Mouse (Mus musculus) ovary, postnatal 10 days (tissue): ENCODE data around the gene Ccr7.

Experiments
- DNase-seq: peaks from one replicate; pipeline ENCODE4 v3.0.0; 2022; ENCODE audit warnings: low spot score

Gene Ccr7

GRCm38 (mm10) chr11:99115940-99116339, 38.9 kb downstream of the Ccr7 start:
- DNase-seq, result no peak

DNA sequence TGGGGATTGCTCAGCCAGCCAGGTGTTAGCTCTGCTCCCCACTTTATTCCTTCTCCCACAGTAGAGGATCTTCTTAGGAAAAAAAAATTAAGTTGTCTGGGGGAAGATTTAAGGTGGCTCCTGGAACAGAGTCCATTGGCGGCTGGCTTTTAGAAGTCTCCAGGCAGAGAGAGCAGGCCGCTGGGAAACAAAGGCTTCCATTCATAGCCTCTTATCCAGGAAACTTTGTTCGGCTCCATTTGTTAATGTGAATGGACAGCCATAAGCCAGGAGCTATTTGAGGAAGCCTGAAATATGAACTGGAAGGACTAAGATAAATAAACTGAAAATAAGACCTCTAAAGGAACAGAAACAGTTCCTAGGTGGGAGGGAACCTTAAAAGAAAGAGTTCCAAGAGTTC, 41.8 kb downstream of the Ccr7 start:
- DNase-seq, result no peak

DNA sequence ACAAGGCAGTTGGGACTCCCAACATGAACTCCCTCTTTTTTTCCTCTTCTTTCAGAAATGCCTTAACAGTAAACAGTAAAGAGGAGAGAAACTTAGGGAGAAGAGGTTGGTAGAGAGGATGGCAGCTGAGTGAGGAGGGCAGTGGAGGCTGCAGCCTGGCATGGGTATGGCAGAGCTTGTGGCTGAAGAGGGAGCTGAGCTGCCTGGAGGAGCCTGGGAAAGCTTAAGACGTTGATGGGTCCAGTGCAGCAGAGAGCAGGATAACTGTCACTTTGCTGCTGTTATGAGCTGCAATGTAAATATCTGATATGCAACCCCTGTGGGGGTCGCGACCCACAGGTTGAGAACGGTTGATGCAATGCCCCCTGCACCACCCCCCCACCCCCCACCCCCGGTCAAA, 42.2 kb downstream of the Ccr7 start:
- DNase-seq, result no peak

DNA sequence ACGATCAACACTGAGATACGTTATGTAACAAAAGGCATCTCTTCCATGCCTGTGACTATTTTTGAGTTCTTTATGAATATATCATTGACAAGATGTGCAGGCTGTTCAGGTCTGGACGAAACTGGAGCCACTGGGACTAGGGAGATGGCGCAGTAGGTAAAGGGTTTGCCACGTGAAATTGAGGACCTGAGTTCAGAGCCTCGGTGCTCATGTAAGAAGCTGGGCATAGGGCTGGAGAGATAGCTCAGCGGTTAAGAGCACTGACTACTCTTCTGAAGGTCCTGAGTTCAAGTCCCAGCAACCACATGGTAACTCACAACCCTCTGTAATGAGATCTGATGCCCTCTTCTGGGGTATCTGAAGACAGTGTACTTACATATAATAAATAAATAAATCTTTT, 43.2 kb downstream of the Ccr7 start:
- DNase-seq, result no peak

DNA sequence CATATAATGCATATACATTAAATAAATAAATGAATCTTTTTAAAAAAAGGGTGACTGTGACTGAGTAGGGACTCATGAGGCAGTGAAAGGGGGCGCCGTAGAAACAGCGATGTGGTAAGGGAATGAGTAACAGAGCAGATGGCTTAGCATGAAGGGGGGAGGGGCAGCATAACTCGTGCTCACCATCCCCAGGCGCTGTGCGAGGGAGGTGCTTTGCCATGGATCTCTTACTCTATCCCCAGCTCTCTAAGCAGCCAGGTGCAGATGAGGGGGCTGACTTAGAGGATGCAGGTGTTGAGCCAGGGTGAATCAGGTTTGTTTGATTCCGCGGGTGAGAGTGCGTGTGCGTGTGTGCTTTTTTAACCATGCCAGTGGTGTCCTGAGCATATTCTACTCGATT, 43.7 kb downstream of the Ccr7 start:
- DNase-seq, result no peak

DNA sequence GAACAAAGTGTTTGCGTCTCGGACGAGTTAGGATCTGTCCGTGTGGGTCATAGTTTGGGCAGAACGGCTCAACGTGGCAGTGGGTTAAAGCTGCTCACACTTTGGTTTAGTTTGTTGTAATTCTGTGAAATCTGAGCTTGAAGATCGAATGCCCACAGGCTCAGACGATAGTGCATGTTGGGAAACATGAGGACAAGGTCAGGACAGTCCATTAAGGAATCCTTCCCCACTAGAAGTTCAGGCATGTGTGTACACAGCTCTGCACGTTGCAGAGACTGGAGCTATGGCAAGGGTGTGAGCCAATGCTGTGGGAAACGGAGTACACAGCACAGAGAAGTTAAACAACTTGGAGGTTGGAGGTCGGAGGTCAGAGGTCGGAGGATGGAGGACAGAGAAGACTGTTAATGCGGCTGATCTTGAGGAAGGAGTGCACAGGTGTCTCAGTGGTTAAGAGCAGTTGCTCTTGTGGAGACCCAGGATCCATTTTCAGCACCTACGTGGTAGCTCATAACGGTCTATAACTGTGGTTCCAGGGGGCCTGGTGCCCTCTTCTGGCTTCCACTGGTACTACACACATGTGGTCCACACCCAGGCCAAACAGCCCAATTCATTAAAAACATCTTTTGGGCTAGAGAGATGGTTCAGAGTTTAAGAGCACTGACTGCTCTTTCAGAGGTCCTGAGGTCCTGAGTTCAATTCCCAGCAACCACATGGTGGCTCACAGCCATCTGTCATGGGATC, 44.3 kb downstream of the Ccr7 start:
- DNase-seq, result no peak

- no peak for DNase-seq
These were observed 46.6 kb downstream of the Ccr7 start for GRCm38 (mm10) chr11:99108296-99108695.

- no peak for DNase-seq
These were observed 48.7 kb downstream of the Ccr7 start for GRCm38 (mm10) chr11:99105981-99106726.

GRCm38 (mm10) chr11:99104609-99105410, 50.1 kb downstream of the Ccr7 start:
- no peak for DNase-seq

DNA sequence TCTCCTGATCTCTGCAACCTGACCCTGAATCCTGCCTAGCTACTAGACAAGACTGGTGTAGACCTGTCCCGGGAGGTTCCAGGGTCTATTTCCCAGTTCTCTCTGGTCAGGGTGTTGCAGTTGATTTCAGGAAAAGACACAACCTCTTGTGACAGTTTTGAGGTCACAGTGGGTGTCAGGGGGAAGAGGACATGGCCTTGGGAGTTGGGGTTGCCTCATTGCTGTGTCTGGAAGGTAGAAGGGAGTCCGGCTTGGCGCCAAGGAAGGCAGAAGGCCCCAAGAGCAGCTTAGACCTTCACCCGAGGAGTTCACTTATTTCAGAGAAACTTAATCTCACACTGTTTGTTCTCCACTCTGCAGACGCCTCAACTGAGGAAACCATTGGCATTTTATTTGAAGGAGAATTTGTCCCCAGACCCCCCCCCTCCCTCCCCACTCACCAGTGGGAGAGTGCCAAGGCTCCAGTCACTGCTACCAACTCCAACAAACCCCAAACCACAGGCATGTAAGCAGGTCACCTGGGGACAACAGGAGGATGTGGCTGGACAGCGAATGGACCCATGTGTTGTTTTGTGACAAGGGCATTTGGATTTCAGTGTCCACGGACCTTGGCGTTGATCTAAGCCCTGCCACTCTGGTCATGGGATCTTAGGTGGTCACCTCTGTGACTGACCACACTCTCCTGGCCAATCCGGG, 52.2 kb downstream of the Ccr7 start:
- no peak for DNase-seq

- DNase-seq, result no peak
These were observed 53.2 kb downstream of the Ccr7 start for GRCm38 (mm10) chr11:99101693-99102092.

DNA sequence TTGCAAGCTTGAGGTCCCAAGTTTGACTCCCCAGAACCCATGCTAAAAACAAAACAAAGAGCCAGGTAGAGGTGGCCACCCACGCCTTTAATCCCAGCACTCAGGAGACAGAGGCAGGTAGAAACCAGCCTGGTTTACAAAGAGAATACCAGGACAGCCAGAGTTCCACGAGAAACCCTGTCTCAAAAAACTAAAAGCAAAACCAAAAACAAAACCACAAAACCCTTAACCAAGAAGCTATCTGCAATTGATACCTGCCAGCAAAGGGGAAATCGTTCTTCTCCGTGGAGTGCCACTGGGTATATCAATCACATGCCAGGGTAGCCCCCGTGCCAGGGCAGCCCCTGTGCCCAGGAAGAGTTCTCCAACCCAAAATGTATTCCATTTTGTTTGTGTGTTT, 54.7 kb downstream of the Ccr7 start:
- DNase-seq, result no peak

- DNase-seq, result no peak
These were observed 55.4 kb downstream of the Ccr7 start for GRCm38 (mm10) chr11:99099516-99099915.

GRCm38 (mm10) chr11:99098924-99099323, 56.0 kb downstream of the Ccr7 start:
- no peak for DNase-seq

GRCm38 (mm10) chr11:99096996-99097774, 57.7 kb downstream of the Ccr7 start:
- DNase-seq, result no peak

DNA sequence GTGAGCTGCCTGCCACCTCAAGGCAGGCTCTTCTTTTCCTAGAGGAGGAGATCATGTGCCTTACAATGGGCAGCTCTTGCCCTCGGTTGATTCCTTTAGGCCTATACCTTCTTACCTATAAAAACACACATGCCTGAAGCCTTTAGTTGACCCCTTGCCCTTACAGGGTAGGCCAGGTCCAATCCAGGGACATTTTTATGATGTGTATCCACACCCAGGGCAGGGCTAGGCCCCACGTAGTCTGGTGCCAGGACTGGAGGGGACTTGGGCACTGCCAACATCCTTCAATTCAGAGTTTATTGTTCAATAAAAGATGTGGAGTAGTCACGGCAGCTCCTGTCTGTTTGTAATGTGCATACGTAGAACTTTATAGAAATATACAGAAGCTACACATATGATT, 58.5 kb downstream of the Ccr7 start:
- DNase-seq, result no peak

DNA sequence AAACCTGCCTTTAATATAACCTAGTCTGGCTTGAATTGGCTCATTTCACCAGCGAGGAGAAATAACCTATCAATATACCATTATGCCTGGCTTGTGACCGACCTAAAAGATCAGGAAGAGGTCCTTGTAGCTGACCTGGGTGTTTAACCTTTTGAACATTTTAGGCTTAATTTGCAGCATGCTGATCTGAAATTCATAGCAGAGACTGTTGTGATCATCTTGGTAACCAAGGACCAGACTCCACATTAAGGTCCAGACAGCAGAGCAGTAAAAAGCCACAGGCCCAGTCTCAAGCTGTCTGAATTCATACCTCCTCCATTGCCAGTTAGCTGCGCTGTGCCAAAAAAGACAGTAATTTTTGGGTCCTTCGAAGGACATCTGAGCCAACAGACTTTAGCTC, 59.1 kb downstream of the Ccr7 start:
- DNase-seq, result no peak

DNA sequence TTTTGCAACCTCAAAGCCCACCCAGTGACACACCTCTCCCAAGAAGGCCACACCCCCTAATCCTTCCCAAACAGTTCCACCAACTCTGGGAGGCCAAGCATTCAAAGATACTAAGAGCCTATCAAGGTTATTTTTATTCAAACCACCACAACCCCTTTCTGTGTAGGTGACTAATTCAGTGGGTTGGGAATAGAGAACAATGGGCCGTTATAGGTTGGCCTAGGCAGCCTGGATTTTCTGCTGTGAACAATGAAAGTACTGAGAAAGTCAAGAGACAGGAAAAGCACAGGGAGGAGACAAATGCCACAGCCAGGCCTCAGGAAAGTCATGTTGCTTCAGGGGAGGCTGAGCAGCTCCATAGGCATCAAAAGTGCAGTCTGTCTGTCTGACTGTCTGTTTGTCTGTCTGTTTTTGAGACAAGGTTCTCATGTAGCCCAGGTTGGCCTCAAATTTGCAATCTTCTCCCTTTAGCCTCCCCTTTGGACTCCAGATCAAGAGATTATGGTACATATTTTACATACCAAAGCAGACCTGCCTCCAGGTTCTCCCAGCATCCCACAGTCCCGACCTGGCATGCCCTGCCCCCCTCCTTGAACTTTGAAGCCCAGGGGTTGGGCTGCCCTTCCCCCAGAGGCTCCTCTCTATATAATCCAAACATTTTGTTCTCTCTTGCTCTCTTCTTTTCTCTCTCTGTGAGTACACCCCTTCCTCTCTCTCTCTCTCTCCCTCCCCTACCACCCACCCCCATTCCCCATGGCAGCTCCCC, 59.8 kb downstream of the Ccr7 start:
- DNase-seq, result no peak
